Mouse (Mus musculus) liver, embryonic 16.5 days (tissue): Measurements from ENCODE around the gene Wdr82. TPM values are rescaled to one million over a fixed set of nuclear protein-coding genes. Genes with fewer than 3 reads are reported as not detected.

Source experiments
- ATAC-seq: fragments of 200-750 bp; cut with Nextera tagmentation; 2 replicates; pipeline ENCODE4 v1.8.0; 2017; ENCODE audit warnings: low read depth, mild to moderate bottlenecking, moderate number of reproducible peaks, moderate library complexity
- H3K27ac ChIP-seq: fragments of 300-500 bp; sonication (generic); 2 replicates; pipeline ENCODE4 v1.5.1; 2014; ENCODE audit warnings: mild to moderate bottlenecking, low read length
- H3K27me3 ChIP-seq: fragments of 300-500 bp; sonication (generic); 2 replicates; pipeline ENCODE4 v1.6.1; 2014; ENCODE audit warnings: low read depth, low read length, mixed read lengths; ENCODE audit not compliant: control insufficient read depth, insufficient read depth
- H3K36me3 ChIP-seq: fragments of 300-500 bp; sonication (generic); 2 replicates; pipeline ENCODE4 v1.6.1; 2014; ENCODE audit warnings: mild to moderate bottlenecking; ENCODE audit not compliant: control insufficient read depth, insufficient read depth
- H3K4me1 ChIP-seq: fragments of 300-500 bp; sonication (generic); 2 replicates; pipeline ENCODE4 v1.6.1; 2014; ENCODE audit warnings: low read depth, low read length, mixed read lengths; ENCODE audit not compliant: control insufficient read depth
- H3K4me2 ChIP-seq: fragments of 300-500 bp; sonication (generic); 2 replicates; pipeline ENCODE4 v1.6.1; 2014; ENCODE audit warnings: low read depth, low read length, mixed read lengths
- H3K4me3 ChIP-seq: fragments of 300-500 bp; sonication (generic); 2 replicates; pipeline ENCODE4 v1.5.1; 2014; ENCODE audit warnings: low read depth, mild to moderate bottlenecking, low read length
- H3K9ac ChIP-seq: fragments of 300-500 bp; sonication (generic); 2 replicates; pipeline ENCODE4 v1.6.1; 2014; ENCODE audit warnings: low read depth, low read length
- H3K9me3 ChIP-seq: fragments of 300-500 bp; sonication (generic); replicated peaks from 2 replicates; pipeline ENCODE4 v1.6.1; 2016; ENCODE audit warnings: low read length; ENCODE audit not compliant: control insufficient read depth
- WGBS: fragments of 180-500 bp; shearing (Covaris S2); extraction: QIAGEN DNeasy Blood & Tissue Kit; methylation state at CpG from one replicate; pipeline ENCODE4 v1.1.7; 2014; ENCODE audit not compliant: insufficient replicate concordance; 5-methylcytosine and 5-hydroxymethylcytosine counted together
- polyA plus RNA-seq: library from polyadenylated mRNA; unstranded; fragments of >200 nt; fragmentation: Nextera tagmentation; extraction: Ambion mirVana; gene quantifications from 2 replicates; pipeline ENCODE4 v1.2.1, GENCODE M21; 2015

The Wdr82 gene
- polyA plus RNA-seq, 1 experiment from 2014 or later = 6.0 TPM

- Histone ChIP-seq H3K4me2 (no peak overlapping the region), H3K4me3 (no peak overlapping the region), H3K27ac (no peak overlapping the region), H3K36me3 (no peaks in the 10 kb centered on the region; the same call in 1 of the 2 replicates), H3K27me3 (no peaks in the 10 kb centered on the region), H3K4me1 (peaks cover 7% of the 10 kb centered on the region), H3K9ac (no peak overlapping the region), H3K9me3 (no peaks in the 10 kb centered on the region)
- ATAC-seq = no peak
- 69% methylated on average over 9 of the region's 9 CpGs for WGBS
Measured at GRCm38 (mm10) chr9:106210853-106211609, 40.3 kb downstream of the Wdr82 start.

GRCm38 (mm10) chr9:106211680-106212593, 41.2 kb downstream of the Wdr82 start:
- WGBS = 30% methylated on average over 37 of the region's 37 CpGs
- Histone ChIP-seq H3K27me3 (no peaks in the 10 kb centered on the region), H3K36me3 (no peaks in the 10 kb centered on the region; the same call in 1 of the 2 replicates)

GRCm38 (mm10) chr9:106212594-106212981, 41.9 kb downstream of the Wdr82 start:
- Histone ChIP-seq H3K9me3 (no peaks in the 10 kb centered on the region), H3K9ac (no peak overlapping the region), H3K4me3 (no peak overlapping the region), H3K27ac (no peak overlapping the region), H3K4me1 (peaks cover 7% of the 10 kb centered on the region), H3K27me3 (no peaks in the 10 kb centered on the region), H3K36me3 (no peaks in the 10 kb centered on the region; the same call in 1 of the 2 replicates), H3K4me2 (no peak overlapping the region)
- no peak for ATAC-seq
- 64% methylated on average over 12 of the region's 12 CpGs for WGBS

More at GRCm38 (mm10) chr9:106211680-106212593, 41.2 kb downstream of the Wdr82 start:
- 0 out of 2 replicates have a peak overlapping the region, but pooled peaks have one; percentile 29 for H3K9ac ChIP-seq
- peak overlapping the region; percentile 40 for H3K4me3 ChIP-seq
- H3K27ac ChIP-seq = no peak overlapping the region
- peaks cover 7% of the 10 kb centered on the region for H3K4me1 ChIP-seq
- peak; percentile 76 for ATAC-seq
- H3K4me2 ChIP-seq = peak overlapping the region; percentile 64
- H3K9me3 ChIP-seq = no peaks in the 10 kb centered on the region

DNA sequence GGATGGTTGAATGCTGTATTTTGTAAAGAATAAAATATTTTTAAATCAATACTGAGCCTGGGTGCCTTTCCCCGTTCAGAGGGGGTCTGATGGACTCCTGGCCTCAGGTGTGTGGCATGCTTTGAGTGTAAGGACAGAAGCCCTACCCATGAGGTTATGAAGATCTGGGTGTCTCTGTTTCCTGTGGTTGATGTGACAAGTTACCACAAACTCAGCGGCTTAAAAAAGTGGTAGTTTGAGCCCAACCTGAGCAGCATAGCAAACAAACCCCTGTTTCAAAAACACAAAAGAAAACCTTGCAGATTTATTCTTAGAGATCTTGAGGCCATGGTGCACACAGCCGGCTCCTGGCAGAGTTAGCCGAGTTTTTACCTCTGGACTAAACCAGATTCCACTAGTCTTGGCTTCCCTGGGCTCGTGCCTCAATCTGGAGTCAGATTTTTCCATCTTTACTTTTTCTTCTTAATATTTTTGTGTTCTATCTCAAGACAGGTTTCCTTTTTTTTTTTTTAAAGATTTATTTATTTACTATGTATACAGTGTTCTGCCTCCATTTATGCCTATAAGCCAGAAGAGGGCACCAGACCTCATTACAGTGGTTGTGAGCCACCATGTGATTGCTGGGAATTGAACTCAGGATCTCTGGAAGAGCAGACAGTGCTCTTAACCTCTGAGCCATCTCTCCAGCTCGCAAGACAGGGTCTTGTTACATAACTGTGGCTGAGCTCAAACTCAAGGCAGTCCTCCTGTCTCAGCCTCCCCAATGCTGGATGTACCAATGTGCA, 44.8 kb downstream of the Wdr82 start:
- H3K27ac ChIP-seq = no peak overlapping the region
- H3K9ac ChIP-seq = no peak overlapping the region
- H3K27me3 ChIP-seq = no peaks in the 10 kb centered on the region
- no peaks in the 10 kb centered on the region; the same call in 1 of the 2 replicates for H3K36me3 ChIP-seq
- ATAC-seq = no peak
- no peak overlapping the region for H3K4me2 ChIP-seq
- WGBS = 53% methylated on average over 6 of the region's 6 CpGs
- peaks cover 7% of the 10 kb centered on the region for H3K4me1 ChIP-seq
- H3K9me3 ChIP-seq = no peaks in the 10 kb centered on the region
- no peak overlapping the region for H3K4me3 ChIP-seq

DNA sequence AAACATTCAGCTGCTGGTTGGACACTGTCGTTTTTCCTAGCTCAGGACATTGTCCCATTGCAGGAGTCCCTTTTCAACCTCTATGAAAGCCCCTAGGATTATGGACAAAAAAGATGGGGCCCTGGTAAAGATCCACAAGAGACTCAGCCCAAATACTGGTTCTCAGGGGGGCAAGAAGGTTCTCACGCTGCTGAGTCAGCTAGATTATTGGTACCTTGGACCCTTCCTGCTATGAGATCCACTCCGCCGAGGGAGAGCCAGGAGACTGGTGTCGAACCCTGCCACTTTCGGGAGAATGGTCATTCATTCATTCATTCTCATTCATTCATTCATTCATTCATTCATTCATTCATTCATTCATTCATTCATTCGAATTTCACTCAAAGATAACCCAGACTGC, 46.2 kb downstream of the Wdr82 start:
- no peak for ATAC-seq
- Histone ChIP-seq H3K4me3 (no peak overlapping the region), H3K4me2 (no peak overlapping the region), H3K4me1 (no peaks in the 10 kb centered on the region; the same call in 1 of the 2 replicates), H3K27me3 (no peaks in the 10 kb centered on the region), H3K9ac (no peak overlapping the region), H3K9me3 (no peaks in the 10 kb centered on the region), H3K27ac (no peak overlapping the region), H3K36me3 (no peaks in the 10 kb centered on the region; the same call in 1 of the 2 replicates)
- 74% methylated on average over 7 of the region's 7 CpGs for WGBS

- Histone ChIP-seq H3K27me3 (peaks cover 16% of the 10 kb centered on the region), H3K4me1 (no peaks in the 10 kb centered on the region), H3K4me2 (no peak overlapping the region), H3K9me3 (no peaks in the 10 kb centered on the region), H3K9ac (no peak overlapping the region), H3K27ac (no peak overlapping the region), H3K36me3 (no peaks in the 10 kb centered on the region), H3K4me3 (no peak overlapping the region)
- 57% methylated on average over 8 of the region's 8 CpGs for WGBS
- ATAC-seq = no peak
Measured at GRCm38 (mm10) chr9:106220894-106221523, 50.3 kb downstream of the Wdr82 start.

DNA sequence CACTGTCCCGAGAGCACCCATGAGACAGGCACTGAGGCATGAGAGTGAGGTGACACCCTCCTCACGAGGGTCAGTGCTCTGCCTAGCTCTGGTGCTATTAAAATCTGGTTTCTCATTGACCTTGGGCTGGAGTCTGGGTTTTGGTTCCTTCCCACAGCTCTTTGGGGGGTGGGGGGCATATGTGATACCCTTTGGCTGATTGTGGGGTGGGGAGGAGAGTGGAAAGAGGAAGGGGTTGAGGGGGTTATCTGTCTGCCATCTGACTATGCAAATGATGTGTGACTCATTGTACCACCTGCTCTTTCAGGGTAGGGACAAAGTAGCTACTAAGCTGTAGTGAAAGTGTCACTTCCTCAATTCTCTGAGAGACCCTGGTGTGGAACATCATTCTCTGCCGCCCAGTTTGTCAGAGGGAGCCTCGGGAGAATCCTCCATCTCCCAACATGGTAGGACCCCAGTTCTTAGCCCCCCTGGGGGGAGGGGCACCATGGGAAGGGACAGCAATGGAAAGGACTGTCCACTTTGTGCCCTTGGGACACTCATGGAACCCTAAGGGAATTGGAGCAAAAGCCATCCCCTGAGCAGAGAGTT, 51.6 kb downstream of the Wdr82 start, which contains the start of gene Tlr9:
Gene Tlr9 (plus strand): TSS at position 338 of the 591 bp plus-strand sequence.
- WGBS = 29% methylated on average over 4 of the region's 4 CpGs
- Histone ChIP-seq H3K36me3 (no peaks in the 10 kb centered on the region), H3K9me3 (no peaks in the 10 kb centered on the region), H3K4me3 (no peak within 1 kb of the TSS), H3K4me1 (no peaks in the 10 kb centered on the region), H3K9ac (no peak within 1 kb of the TSS), H3K27ac (no peak within 1 kb of the TSS), H3K27me3 (peaks cover 26% of the 10 kb centered on the region), H3K4me2 (no peak within 1 kb of the TSS)
- ATAC-seq = peak; percentile 16; the same call in 1 of the 2 replicates

GRCm38 (mm10) chr9:106222994-106223393, 52.3 kb downstream of the Wdr82 start:
- ATAC-seq = no peak
- H3K27me3 ChIP-seq = peaks cover 26% of the 10 kb centered on the region
- no peak overlapping the region for H3K9ac ChIP-seq
- no peak overlapping the region for H3K27ac ChIP-seq
- no peak overlapping the region for H3K4me2 ChIP-seq
- H3K4me3 ChIP-seq = no peak overlapping the region
- 54% methylated on average over 4 of the region's 4 CpGs for WGBS
- H3K4me1 ChIP-seq = no peaks in the 10 kb centered on the region; the same call in 1 of the 2 replicates
- H3K9me3 ChIP-seq = no peaks in the 10 kb centered on the region
- H3K36me3 ChIP-seq = no peaks in the 10 kb centered on the region
